Mouse (Mus musculus) midbrain, embryonic 12.5 days (tissue): ENCODE measurements around the gene Slc16a9. TPM values are rescaled to one million over a fixed set of nuclear protein-coding genes. Genes with fewer than 3 reads are reported as not detected.
A peak's percentile ranks its signal among the peaks of the same experiment; 100 is the strongest.

Experiments
- ATAC-seq: fragments of 200-750 bp; cut with Nextera tagmentation; 2 replicates; pipeline ENCODE4 v1.8.0; 2017; ENCODE audit warnings: low read depth, moderate TSS enrichment, moderate library complexity; ENCODE audit not compliant: low FRiP score
- H3K27ac ChIP-seq: fragments of 300-500 bp; sonication (generic); replicated peaks from 2 replicates; pipeline ENCODE4 v1.5.1; 2016; ENCODE audit warnings: mild to moderate bottlenecking
- H3K27me3 ChIP-seq: fragments of 300-500 bp; sonication (generic); 2 replicates; pipeline ENCODE4 v1.6.1; 2016; ENCODE audit warnings: mild to moderate bottlenecking
- H3K36me3 ChIP-seq: fragments of 300-500 bp; sonication (generic); 2 replicates; pipeline ENCODE4 v1.6.1; 2016
- H3K4me1 ChIP-seq: fragments of 300-500 bp; sonication (generic); 2 replicates; pipeline ENCODE4 v1.6.1; 2016
- H3K4me2 ChIP-seq: fragments of 300-500 bp; sonication (generic); replicated peaks from 2 replicates; pipeline ENCODE4 v1.6.1; 2016; ENCODE audit warnings: mild to moderate bottlenecking, moderate library complexity
- H3K4me3 ChIP-seq: fragments of 300-500 bp; sonication (generic); 2 replicates; pipeline ENCODE4 v1.5.1; 2016; ENCODE audit warnings: mild to moderate bottlenecking
- H3K9ac ChIP-seq: fragments of 300-500 bp; sonication (generic); replicated peaks from 2 replicates; pipeline ENCODE4 v1.6.1; 2016; ENCODE audit warnings: mild to moderate bottlenecking, moderate library complexity
- H3K9me3 ChIP-seq: fragments of 300-500 bp; sonication (generic); 2 replicates; pipeline ENCODE4 v1.6.1; 2016; ENCODE audit warnings: mild to moderate bottlenecking
- WGBS: fragments of 180-500 bp; shearing (Covaris S2); methylation state at CpG from one replicate; pipeline ENCODE4 v1.1.7; 2016; 5-methylcytosine and 5-hydroxymethylcytosine counted together
- polyA plus RNA-seq: library from polyadenylated mRNA; unstranded; fragments of >200 nt; fragmentation: Nextera tagmentation; extraction: Ambion mirVana; gene quantifications from 2 replicates; pipeline ENCODE4 v1.2.1, GENCODE M21; 2016

Gene Slc16a9
- polyA plus RNA-seq, result 1.1 and 1.2 TPM in 2 replicates

DNA sequence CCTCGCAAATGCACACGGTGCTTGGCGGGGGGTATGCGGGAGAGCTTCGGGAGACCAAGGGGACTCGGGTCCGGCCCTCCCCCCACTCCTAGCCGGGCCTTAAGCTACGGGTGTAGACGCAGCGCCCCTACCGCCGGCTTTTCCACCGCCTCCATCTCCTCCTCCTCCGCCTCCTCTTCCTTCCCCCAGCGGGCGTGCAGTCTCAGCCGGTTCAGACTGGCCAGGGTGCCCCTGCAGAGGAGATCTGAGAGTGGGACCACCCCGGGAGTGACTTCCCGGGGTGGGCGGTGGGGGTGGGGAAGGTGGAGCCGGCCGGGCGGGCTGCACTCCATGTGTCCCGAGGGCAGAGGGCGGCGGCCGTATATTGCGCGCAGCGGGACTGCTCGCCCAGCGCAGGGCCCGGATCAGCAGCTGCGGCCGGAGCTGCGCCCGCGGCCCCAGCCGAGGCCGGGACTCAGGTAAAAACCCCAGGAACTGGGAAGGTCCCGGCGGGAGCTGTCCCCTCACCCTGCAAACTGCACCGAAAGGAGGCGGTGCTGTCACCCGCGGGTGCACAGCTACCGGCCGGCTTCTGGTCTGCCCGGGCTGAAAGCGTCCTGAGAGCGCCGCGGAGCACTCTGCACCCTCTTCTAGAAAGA is at the start of gene Slc16a9:
Gene Slc16a9, plus strand, starts transcription at position 180 of the 638 bp plus-strand sequence.
- peak within 1 kb of the TSS; percentile 59 for H3K4me3 ChIP-seq
- H3K4me2 ChIP-seq, result peak within 1 kb of the TSS; percentile 88
- ATAC-seq, result peak; percentile 91
- H3K27me3 ChIP-seq, result peaks cover 54% of the 10 kb centered on the region
- peak within 1 kb of the TSS; percentile 62 for H3K9ac ChIP-seq
- H3K9me3 ChIP-seq, result no peaks in the 10 kb centered on the region
- WGBS, result under 1% methylated on average over 54 of the region's 54 CpGs
- no peak within 1 kb of the TSS for H3K27ac ChIP-seq
- no peaks in the 10 kb centered on the region for H3K36me3 ChIP-seq
- H3K4me1 ChIP-seq, result peaks cover 9% of the 10 kb centered on the region; the same call in 1 of the 2 replicates

GRCm38 (mm10) chr10:70195279-70195678 is 49.6 kb upstream of the Slc16a9 start:
- no peak for ATAC-seq
- Histone ChIP-seq H3K4me1 (no peaks in the 10 kb centered on the region), H3K27ac (no peak overlapping the region), H3K4me3 (no peak overlapping the region), H3K36me3 (peaks cover 25% of the 10 kb centered on the region), H3K9me3 (no peaks in the 10 kb centered on the region), H3K27me3 (no peaks in the 10 kb centered on the region), H3K4me2 (no peak overlapping the region), H3K9ac (no peak overlapping the region)
- 81% methylated on average over 7 of the region's 7 CpGs for WGBS

GRCm38 (mm10) chr10:70195786-70196185 is 49.1 kb upstream of the Slc16a9 start:
- Histone ChIP-seq H3K4me3 (no peak overlapping the region), H3K27ac (no peak overlapping the region), H3K9ac (no peak overlapping the region), H3K36me3 (peaks cover 25% of the 10 kb centered on the region), H3K27me3 (no peaks in the 10 kb centered on the region), H3K9me3 (no peaks in the 10 kb centered on the region), H3K4me1 (peaks cover 3% of the 10 kb centered on the region; the same call in 1 of the 2 replicates), H3K4me2 (no peak overlapping the region)
- no peak for ATAC-seq
- WGBS, result 63% methylated on average over 7 of the region's 7 CpGs

GRCm38 (mm10) chr10:70196666-70197065 is 48.2 kb upstream of the Slc16a9 start:
- H3K9me3 ChIP-seq, result no peaks in the 10 kb centered on the region

DNA sequence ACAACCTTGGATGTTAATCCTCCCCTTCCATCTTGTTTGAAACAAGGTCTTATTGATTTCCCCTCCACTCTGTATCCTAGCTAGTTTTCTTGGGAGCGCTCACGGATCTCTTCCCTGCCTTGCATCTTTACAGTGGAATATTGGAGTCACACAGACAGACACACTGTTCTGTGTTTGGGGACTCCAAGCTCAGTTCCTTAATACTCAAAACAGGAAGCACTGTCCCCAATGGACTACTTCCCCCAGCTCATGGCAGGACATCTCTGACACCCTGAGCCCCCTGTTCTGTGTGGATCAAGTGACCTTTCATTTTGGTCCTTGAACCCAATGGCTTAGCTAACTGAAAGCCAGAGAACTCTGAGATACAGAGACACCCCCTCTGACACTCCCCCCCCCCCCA is 47.3 kb upstream of the Slc16a9 start:
- Histone ChIP-seq H3K9me3 (no peaks in the 10 kb centered on the region), H3K4me2 (no peak overlapping the region), H3K36me3 (peaks cover 15% of the 10 kb centered on the region), H3K27ac (no peak overlapping the region), H3K4me3 (no peak overlapping the region), H3K27me3 (no peaks in the 10 kb centered on the region), H3K4me1 (peaks cover 5% of the 10 kb centered on the region; the same call in 1 of the 2 replicates), H3K9ac (no peak overlapping the region)
- no peak for ATAC-seq
- 87% methylated on average over 2 of the region's 2 CpGs for WGBS

More at GRCm38 (mm10) chr10:70196666-70197065, 48.2 kb upstream of the Slc16a9 start:
- H3K9ac ChIP-seq, result no peak overlapping the region
- ATAC-seq, result no peak
- no peak overlapping the region for H3K4me3 ChIP-seq
- no peaks in the 10 kb centered on the region for H3K27me3 ChIP-seq
- H3K4me2 ChIP-seq, result no peak overlapping the region
- H3K27ac ChIP-seq, result no peak overlapping the region
- peaks cover 21% of the 10 kb centered on the region for H3K36me3 ChIP-seq
- WGBS, result 89% methylated on average over 6 of the region's 6 CpGs
- H3K4me1 ChIP-seq, result peaks cover 5% of the 10 kb centered on the region; the same call in 1 of the 2 replicates

GRCm38 (mm10) chr10:70198012-70198411 is 46.9 kb upstream of the Slc16a9 start:
- Histone ChIP-seq H3K36me3 (peaks cover 11% of the 10 kb centered on the region), H3K4me1 (peaks cover 5% of the 10 kb centered on the region; the same call in 1 of the 2 replicates), H3K4me2 (no peak overlapping the region), H3K27ac (no peak overlapping the region), H3K9ac (no peak overlapping the region), H3K4me3 (no peak overlapping the region), H3K9me3 (no peaks in the 10 kb centered on the region), H3K27me3 (no peaks in the 10 kb centered on the region)
- WGBS, result 77% methylated on average over 6 of the region's 6 CpGs
- ATAC-seq, result no peak

DNA sequence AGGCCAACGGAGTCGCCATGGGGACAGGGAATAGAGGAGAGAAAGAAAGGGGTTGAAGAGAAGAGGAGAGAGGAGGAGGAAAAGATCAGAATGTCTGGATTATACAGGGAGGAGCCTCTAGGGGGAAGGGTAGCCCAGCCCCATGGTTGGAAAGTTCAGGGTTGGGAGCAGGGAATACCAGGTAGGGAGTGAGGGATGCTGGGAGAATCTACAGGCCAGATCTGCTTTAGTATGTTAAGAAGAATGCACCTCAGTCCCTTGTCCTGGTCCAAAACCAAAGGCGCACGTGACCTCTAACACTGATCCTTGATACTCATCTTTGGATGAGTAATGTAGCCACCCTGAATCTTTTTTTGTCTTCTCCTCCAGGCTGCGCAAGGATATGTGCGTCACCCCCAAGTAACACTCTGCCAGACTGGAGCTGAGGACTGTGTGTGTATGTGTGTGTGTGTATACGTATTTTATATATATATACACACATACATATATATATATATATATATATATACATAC is 45.9 kb upstream of the Slc16a9 start:
- H3K36me3 ChIP-seq, result peaks cover 2% of the 10 kb centered on the region
- H3K27me3 ChIP-seq, result no peaks in the 10 kb centered on the region
- H3K9ac ChIP-seq, result no peak overlapping the region
- no peak overlapping the region for H3K4me3 ChIP-seq
- no peak for ATAC-seq
- WGBS, result 94% methylated on average over 7 of the region's 7 CpGs
- H3K4me1 ChIP-seq, result peaks cover 5% of the 10 kb centered on the region; the same call in 1 of the 2 replicates
- no peak overlapping the region for H3K4me2 ChIP-seq
- no peaks in the 10 kb centered on the region for H3K9me3 ChIP-seq
- no peak overlapping the region for H3K27ac ChIP-seq

GRCm38 (mm10) chr10:70199466-70200210 is 45.3 kb upstream of the Slc16a9 start:
- Histone ChIP-seq H3K9me3 (no peaks in the 10 kb centered on the region), H3K27ac (no peak overlapping the region), H3K4me1 (peaks cover 5% of the 10 kb centered on the region; the same call in 1 of the 2 replicates), H3K27me3 (no peaks in the 10 kb centered on the region), H3K4me3 (no peak overlapping the region), H3K4me2 (no peak overlapping the region), H3K36me3 (no peaks in the 10 kb centered on the region), H3K9ac (no peak overlapping the region)
- no peak for ATAC-seq
- 83% methylated on average over 6 of the region's 6 CpGs for WGBS

GRCm38 (mm10) chr10:70200889-70201500 is 43.9 kb upstream of the Slc16a9 start:
- no peaks in the 10 kb centered on the region for H3K27me3 ChIP-seq
- no peaks in the 10 kb centered on the region for H3K36me3 ChIP-seq
- no peaks in the 10 kb centered on the region for H3K9me3 ChIP-seq
- no peak overlapping the region for H3K4me2 ChIP-seq
- 71% methylated on average over 12 of the region's 12 CpGs for WGBS
- H3K27ac ChIP-seq, result no peak overlapping the region
- peaks cover 5% of the 10 kb centered on the region; the same call in 1 of the 2 replicates for H3K4me1 ChIP-seq
- ATAC-seq, result no peak
- no peak overlapping the region for H3K4me3 ChIP-seq
- no peak overlapping the region for H3K9ac ChIP-seq

DNA sequence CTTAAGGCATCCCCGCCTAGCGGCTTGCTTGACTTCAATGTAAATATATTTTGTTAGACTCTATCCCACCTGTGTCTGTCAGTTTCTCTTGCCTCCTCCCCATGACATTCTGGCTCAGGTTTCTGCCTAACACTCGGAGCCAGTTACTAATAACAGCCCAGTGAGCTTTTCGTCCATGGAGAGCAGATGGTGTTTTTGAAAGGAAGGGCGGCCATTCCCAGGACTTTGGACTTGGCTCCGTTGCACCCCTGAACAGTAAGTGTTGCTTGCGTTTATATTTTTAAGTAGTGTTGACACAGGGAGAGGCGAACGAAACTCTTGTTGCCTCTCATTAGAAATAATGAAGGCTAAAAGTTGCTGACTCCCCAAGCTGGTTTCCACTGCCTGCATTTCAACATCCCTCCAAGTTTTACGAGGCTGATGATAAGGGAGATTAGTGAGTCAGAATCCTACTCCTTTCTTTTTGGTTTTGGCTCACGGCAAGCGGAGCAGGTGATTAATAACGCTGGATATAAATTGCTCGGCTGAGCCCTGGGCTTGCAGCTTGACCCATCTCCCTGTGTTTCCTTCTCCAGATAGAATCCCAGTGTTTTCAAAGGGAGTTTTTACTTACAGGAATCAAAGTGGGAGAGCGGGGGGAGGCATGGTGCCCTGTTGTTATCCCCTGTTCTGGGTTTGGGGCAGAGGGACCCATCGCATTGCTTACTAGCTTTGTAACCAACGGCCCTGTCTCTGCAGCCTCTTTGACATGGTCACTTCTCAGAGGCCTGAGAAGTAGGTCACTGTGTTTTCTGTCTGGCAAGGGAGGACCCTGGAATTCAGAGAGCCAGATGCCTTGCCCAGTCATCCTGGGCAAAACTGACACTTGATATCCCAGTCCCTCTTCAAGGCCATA is 40.1 kb upstream of the Slc16a9 start, which contains the start of gene Mrln:
Gene Mrln, plus strand, starts transcription at position 160 of the 895 bp plus-strand sequence.
- no peak within 1 kb of the TSS for H3K4me3 ChIP-seq
- WGBS, result 72% methylated on average over 17 of the region's 17 CpGs
- peaks cover 5% of the 10 kb centered on the region; the same call in 1 of the 2 replicates for H3K4me1 ChIP-seq
- no peaks in the 10 kb centered on the region for H3K27me3 ChIP-seq
- H3K9me3 ChIP-seq, result no peaks in the 10 kb centered on the region
- ATAC-seq, result no peak
- no peak within 1 kb of the TSS for H3K27ac ChIP-seq
- H3K9ac ChIP-seq, result no peak within 1 kb of the TSS
- no peaks in the 10 kb centered on the region for H3K36me3 ChIP-seq
- no peak within 1 kb of the TSS for H3K4me2 ChIP-seq

DNA sequence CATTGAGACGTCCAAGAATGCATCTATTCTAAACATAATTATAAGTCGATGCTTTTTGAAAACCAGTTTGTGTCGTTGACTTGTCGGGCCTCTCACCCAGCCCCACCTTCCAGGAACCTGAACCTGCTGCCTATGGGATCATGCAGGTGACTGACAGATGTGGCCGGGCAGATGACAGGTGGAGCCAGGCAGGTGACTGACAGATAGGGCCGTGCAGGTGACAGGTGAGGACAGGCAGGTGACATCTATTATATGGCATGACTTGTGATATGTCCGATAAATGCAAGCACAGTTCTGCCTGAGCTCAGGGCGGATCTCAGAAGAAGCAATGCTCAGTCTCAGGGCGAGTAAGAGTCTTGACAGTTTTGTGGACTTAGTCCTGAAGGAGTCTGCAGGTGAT is 33.6 kb upstream of the Slc16a9 start:
- Histone ChIP-seq H3K4me1 (no peaks in the 10 kb centered on the region), H3K9ac (no peak overlapping the region), H3K4me2 (no peak overlapping the region), H3K27ac (no peak overlapping the region), H3K27me3 (no peaks in the 10 kb centered on the region), H3K4me3 (no peak overlapping the region), H3K36me3 (no peaks in the 10 kb centered on the region), H3K9me3 (no peaks in the 10 kb centered on the region)
- WGBS, result 85% methylated on average over 9 of the region's 9 CpGs
- ATAC-seq, result no peak
